Comparison of ENCODE assay signal across 8 mouse cellular contexts in genomic region chr15:99723515-99724291, GRCm38 (mm10). TPM values are rescaled to one million over a fixed set of nuclear protein-coding genes. Genes with fewer than 3 reads are reported as not detected.
DNase-seq lines count a peak whose midpoint lies in the region; ATAC-seq and TF ChIP-seq lines count a peak whose summit lies in the region.

No protein-coding gene starts in this region.

- no peak for ATAC-seq in liver, embryonic 12.5 days
- ATAC-seq in monocyte, adult 5-6 weeks (replicated peaks; ENCODE audit: insufficient number of reproducible peaks, low FRiP score, low TSS enrichment, poor library complexity, severe bottlenecking): peak; percentile 29; the same call in 1 of the 2 replicates

- H3K9ac ChIP-seq in liver, embryonic 12.5 days: peak overlapping the region; percentile 45; the same call in 1 of the 2 replicates

- no peaks in the 10 kb centered on the region for H3K36me3 ChIP-seq in kidney, adult 2 months (ENCODE audit: control insufficient read depth, insufficient read depth, low read length)
- peaks cover 19% of the 10 kb centered on the region for H3K36me3 ChIP-seq in liver, embryonic 12.5 days

- no peak for TF ChIP-seq CTCF in kidney, adult 2 months (conservative IDR thresholded peaks at IDR 0.05; ENCODE audit: insufficient read depth, insufficient read length, low read depth, low read length)

- peak overlapping the region; percentile 89 for H3K4me2 ChIP-seq in liver, embryonic 12.5 days

- peak; percentile 80 for DNase-seq in right cerebral cortex, postnatal 10 days (ENCODE audit: low spot score in 2 of 2)
- DNase-seq in right cerebral cortex, adult 18-20 months: no peak
- DNase-seq in embryo, embryonic 10.5 days (ENCODE audit: low spot score): peak; percentile 63
- DNase-seq in heart, adult 9 months (ENCODE audit: low spot score in 2 of 2): peak; percentile 86 to 87
- peak; percentile 78 for DNase-seq in kidney, adult 2 months
- DNase-seq in thymus, postnatal 25 days: no peak

- 0 out of 2 replicates have a peak, but pooled peaks cover under 1% of the 10 kb centered on the region for H3K9me3 ChIP-seq in liver, embryonic 12.5 days (replicated peaks)

- WGBS in kidney, adult 2 months: 15% methylated on average over 11 of the region's 11 CpGs
- WGBS in liver, embryonic 12.5 days (ENCODE audit: insufficient replicate concordance): 28% methylated on average over 11 of the region's 11 CpGs

- H3K4me1 ChIP-seq in kidney, adult 2 months (ENCODE audit: control insufficient read depth, insufficient read depth, low read length): peaks cover 24% of the 10 kb centered on the region
- peaks cover 42% of the 10 kb centered on the region for H3K4me1 ChIP-seq in liver, embryonic 12.5 days

- H3K4me3 ChIP-seq in kidney, adult 2 months (ENCODE audit: insufficient read depth, low read depth, low read length): no peak overlapping the region
- H3K4me3 ChIP-seq in liver, embryonic 12.5 days: 0 out of 2 replicates have a peak overlapping the region, but pooled peaks have one; percentile 95

- no peak for TF ChIP-seq POLR2A in kidney, adult 2 months (IDR thresholded peaks at IDR 0.05; ENCODE audit: low read depth, low read length)

- peak overlapping the region; percentile 84 for H3K27ac ChIP-seq in kidney, adult 2 months (ENCODE audit: insufficient read depth, low read depth, low read length)
- peak overlapping the region; percentile 89 for H3K27ac ChIP-seq in liver, embryonic 12.5 days

- H3K27me3 ChIP-seq in kidney, adult 2 months (replicated peaks; ENCODE audit: control insufficient read depth, insufficient read depth, low read length): no peaks in the 10 kb centered on the region
- 0 out of 2 replicates have a peak, but pooled peaks cover 3% of the 10 kb centered on the region for H3K27me3 ChIP-seq in liver, embryonic 12.5 days (replicated peaks)

RNA-seq across cellular contexts. Expression of gene Cox14, which starts 1.7 kb away (rescaled TPM):
- 263 and 269 TPM in 2 replicates for polyA plus RNA-seq in kidney, adult 2 months (2012; rRNA removed)
- 98.3 and 98.4 TPM in 2 replicates for polyA plus RNA-seq in liver, embryonic 12.5 days (2016; fragmentation: Nextera tagmentation; extraction: Ambion mirVana)
- 33.2 to 55.3 TPM (median 34.4 TPM) in 3 replicates for total RNA-seq in monocyte, adult 5-6 weeks (2017)

RNA-seq across cellular contexts. Expression of gene Gpd1, which starts 6.4 kb away (rescaled TPM):
- 427 and 506 TPM in 2 replicates for polyA plus RNA-seq in kidney, adult 2 months (2012; rRNA removed)
- 7.5 and 8.0 TPM in 2 replicates for polyA plus RNA-seq in liver, embryonic 12.5 days (2016; fragmentation: Nextera tagmentation; extraction: Ambion mirVana)
- 0.75 to 3.8 TPM in 2 of 3 replicates, not detected in the other for total RNA-seq in monocyte, adult 5-6 weeks (2017)

RNA-seq across cellular contexts. Expression of gene Gm17349, which starts 18.4 kb away (rescaled TPM):
- polyA plus RNA-seq in kidney, adult 2 months (2012; rRNA removed): 0.58 TPM in 1 of 2 replicates, not detected in the other
- polyA plus RNA-seq in liver, embryonic 12.5 days (2016; fragmentation: Nextera tagmentation; extraction: Ambion mirVana): not detected in 2 replicates
- total RNA-seq in monocyte, adult 5-6 weeks (2017): 11.3 TPM in 1 of 3 replicates, not detected in the others

RNA-seq across cellular contexts. Expression of gene Smarcd1, which starts 21.8 kb away (rescaled TPM):
- polyA plus RNA-seq in kidney, adult 2 months (2012; rRNA removed): 27.7 and 29.5 TPM in 2 replicates
- 12.2 and 12.6 TPM in 2 replicates for polyA plus RNA-seq in liver, embryonic 12.5 days (2016; fragmentation: Nextera tagmentation; extraction: Ambion mirVana)
- total RNA-seq in monocyte, adult 5-6 weeks (2017): 24.4 to 29.5 TPM (median 24.5 TPM) in 3 replicates

RNA-seq across cellular contexts. Expression of gene Cers5, which starts 49.0 kb away (rescaled TPM):
- 28.7 and 31.8 TPM in 2 replicates for polyA plus RNA-seq in kidney, adult 2 months (2012; rRNA removed)
- polyA plus RNA-seq in liver, embryonic 12.5 days (2016; fragmentation: Nextera tagmentation; extraction: Ambion mirVana): 17.8 and 19.1 TPM in 2 replicates
- total RNA-seq in monocyte, adult 5-6 weeks (2017): 56.2 to 67.9 TPM (median 57.5 TPM) in 3 replicates

Comparison
In these comparisons a context has a peak if more than half of its experiments do, and no peak if none do; other contexts are left out.
1. DNase-seq: peak in right cerebral cortex, postnatal 10 days (2 of 2), embryo, embryonic 10.5 days (single experiment), heart, adult 9 months (2 of 2) and kidney, adult 2 months (single experiment); none in right cerebral cortex, adult 18-20 months (single experiment) and thymus, postnatal 25 days (single experiment).
2. RNA of gene Gpd1, which starts 6.4 kb away (polyA plus RNA-seq): 427 to 506 TPM in kidney, adult 2 months; 7.5 to 8.0 TPM in liver, embryonic 12.5 days; every median in the first group is over 10 times any median in the second.